Mouse (Mus musculus): Measurements from ENCODE around the gene Llgl1. TPM values are rescaled to one million over a fixed set of nuclear protein-coding genes. Genes with fewer than 3 reads are reported as not detected.
A peak's percentile ranks its signal among the peaks of the same experiment; 100 is the strongest.

The Llgl1 gene
- polyA plus RNA-seq, 1 experiment from 2014 or later = 30.3 TPM

DNA sequence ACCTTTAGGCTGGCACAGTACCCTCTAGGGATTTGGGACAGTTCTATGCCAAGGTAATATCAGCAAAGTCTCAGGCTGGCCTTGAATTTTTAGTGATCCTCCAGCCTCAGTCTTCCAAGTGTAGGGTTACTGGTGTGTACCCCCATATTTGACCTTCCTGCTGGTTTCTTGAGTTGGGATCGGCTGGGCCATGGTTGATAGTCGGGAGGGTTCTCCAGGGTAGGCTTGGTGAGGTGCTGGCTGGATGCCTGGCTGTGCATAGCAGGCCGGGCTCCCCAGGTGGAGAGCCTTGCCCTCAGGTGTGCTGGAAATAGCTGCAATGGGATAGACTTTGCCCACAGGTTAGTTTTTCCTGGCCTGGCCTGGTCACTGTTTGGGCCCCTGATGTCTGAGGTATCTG is 5.7 kb downstream of the Llgl1 start:
- Histone ChIP-seq H3K4me2 (ENCODE audit: low read depth, low read length) (no peak overlapping the region), H3K36me3 (ENCODE audit: control insufficient read depth, insufficient read depth, low read length) (peaks cover 24% of the 10 kb centered on the region), H3K9ac (ENCODE audit: low read depth, low read length) (no peak overlapping the region), H3K27me3 (replicated peaks; ENCODE audit: control insufficient read depth, insufficient read depth, low read length) (no peaks in the 10 kb centered on the region), H3K4me1 (ENCODE audit: control insufficient read depth, insufficient read depth, low read length) (peaks cover 13% of the 10 kb centered on the region), H3K9me3 (ENCODE audit: control insufficient read depth, low read length) (no peaks in the 10 kb centered on the region), H3K4me3 (ENCODE audit: low read length) (no peak overlapping the region), H3K27ac (ENCODE audit: low read length) (no peak overlapping the region)
- 89% methylated on average over 3 of the region's 3 CpGs for WGBS
- no peak for ATAC-seq

- Histone ChIP-seq H3K4me1 (ENCODE audit: control insufficient read depth, insufficient read depth, low read length) (peaks cover 6% of the 10 kb centered on the region), H3K9ac (ENCODE audit: low read depth, low read length) (no peak overlapping the region), H3K4me2 (ENCODE audit: low read depth, low read length) (no peak overlapping the region), H3K27ac (ENCODE audit: low read length) (no peak overlapping the region), H3K9me3 (ENCODE audit: control insufficient read depth, low read length) (no peaks in the 10 kb centered on the region), H3K4me3 (ENCODE audit: low read length) (no peak overlapping the region), H3K36me3 (ENCODE audit: control insufficient read depth, insufficient read depth, low read length) (peaks cover 24% of the 10 kb centered on the region), H3K27me3 (replicated peaks; ENCODE audit: control insufficient read depth, insufficient read depth, low read length) (no peaks in the 10 kb centered on the region)
- WGBS = 92% methylated on average over 7 of the region's 7 CpGs
- ATAC-seq = no peak
Observed at GRCm38 (mm10) chr11:60706076-60706475, 6.6 kb downstream of the Llgl1 start.

DNA sequence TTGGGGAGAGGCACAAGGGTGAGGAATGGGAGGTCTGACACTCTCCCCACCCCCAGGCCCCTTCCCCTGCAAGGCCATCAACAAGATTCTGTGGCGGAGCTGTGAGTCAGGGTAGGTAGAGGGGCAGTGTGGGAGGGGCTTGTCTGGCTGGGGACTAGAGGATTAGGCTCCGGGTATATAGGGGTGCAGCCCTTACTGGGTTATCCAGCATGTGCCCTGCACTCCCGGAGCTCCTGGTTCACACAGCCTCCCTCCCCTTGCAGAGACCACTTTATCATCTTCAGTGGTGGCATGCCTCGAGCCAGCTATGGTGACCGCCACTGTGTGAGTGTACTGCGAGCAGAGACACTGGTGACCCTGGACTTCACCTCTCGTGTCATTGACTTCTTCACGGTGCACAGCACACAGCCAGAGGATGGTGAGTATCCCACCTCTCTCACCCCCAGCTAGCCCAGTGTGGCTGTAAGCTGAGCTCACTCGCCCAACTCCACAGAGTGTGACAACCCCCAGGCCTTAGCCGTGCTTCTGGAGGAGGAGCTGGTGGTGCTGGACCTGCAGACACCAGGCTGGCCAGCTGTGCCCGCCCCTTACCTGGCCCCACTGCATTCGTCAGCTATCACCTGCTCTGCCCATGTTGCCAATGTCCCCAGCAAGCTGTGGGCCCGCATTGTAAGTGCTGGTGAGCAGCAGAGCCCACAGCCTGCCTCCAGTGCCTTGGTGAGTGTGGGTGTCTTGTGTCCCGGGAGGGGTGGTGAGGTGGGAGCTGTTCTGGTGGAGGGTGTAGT is 7.4 kb downstream of the Llgl1 start:
- no peak overlapping the region for H3K9ac ChIP-seq (ENCODE audit: low read depth, low read length)
- H3K27ac ChIP-seq (ENCODE audit: low read length) = no peak overlapping the region
- 86% methylated on average over 14 of the region's 14 CpGs for WGBS

DNA sequence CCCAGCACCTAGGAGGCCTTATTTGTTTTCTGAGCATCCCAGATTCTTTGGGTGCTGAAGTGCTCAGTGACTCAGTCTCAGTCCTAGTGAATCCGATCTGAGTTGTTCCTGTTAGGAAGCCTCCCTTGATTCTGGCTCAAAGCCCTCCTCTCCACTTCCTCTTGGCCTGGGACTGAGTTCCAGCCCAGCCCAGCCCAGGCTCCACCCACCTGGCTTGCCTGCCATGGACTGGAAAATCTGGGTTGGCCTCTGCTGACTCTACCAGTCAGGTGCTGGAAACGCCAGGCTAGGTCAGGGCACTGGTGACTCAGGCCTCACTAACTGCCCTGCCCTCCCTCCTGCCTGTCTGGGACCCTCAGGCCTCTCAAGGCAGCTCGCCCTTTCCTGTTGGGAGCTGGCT is 8.1 kb downstream of the Llgl1 start:
- H3K36me3 ChIP-seq (ENCODE audit: control insufficient read depth, insufficient read depth, low read length) = peaks cover 35% of the 10 kb centered on the region

More for the DNA sequence above, 7.4 kb downstream of the Llgl1 start:
- Histone ChIP-seq H3K9me3 (ENCODE audit: control insufficient read depth, low read length) (no peaks in the 10 kb centered on the region), H3K36me3 (ENCODE audit: control insufficient read depth, insufficient read depth, low read length) (peaks cover 28% of the 10 kb centered on the region), H3K4me2 (ENCODE audit: low read depth, low read length) (no peak overlapping the region), H3K27me3 (replicated peaks; ENCODE audit: control insufficient read depth, insufficient read depth, low read length) (no peaks in the 10 kb centered on the region), H3K4me1 (ENCODE audit: control insufficient read depth, insufficient read depth, low read length) (0 out of 2 replicates have a peak, but pooled peaks cover 3% of the 10 kb centered on the region), H3K4me3 (ENCODE audit: low read length) (no peak overlapping the region)
- no peak for ATAC-seq

DNA sequence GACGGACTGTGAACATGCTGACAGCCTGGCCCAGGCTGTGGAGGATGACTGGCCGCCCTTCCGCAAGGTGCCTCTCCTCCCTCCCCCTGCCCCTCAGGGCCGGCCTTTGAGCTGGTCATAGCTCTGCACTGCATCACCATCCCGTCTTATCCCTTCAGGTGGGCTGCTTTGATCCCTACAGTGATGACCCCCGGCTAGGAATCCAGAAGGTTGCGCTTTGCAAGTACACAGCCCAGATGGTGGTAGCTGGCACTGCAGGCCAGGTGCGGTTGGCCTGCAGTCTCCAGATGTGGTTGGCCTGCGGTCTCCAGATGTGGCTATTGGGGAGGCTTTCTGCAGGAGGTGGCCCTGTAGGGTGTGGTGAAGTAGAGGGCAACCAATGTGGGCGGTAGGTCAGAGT is 9.1 kb downstream of the Llgl1 start:
- no peaks in the 10 kb centered on the region for H3K27me3 ChIP-seq (replicated peaks; ENCODE audit: control insufficient read depth, insufficient read depth, low read length)
- H3K9ac ChIP-seq (ENCODE audit: low read depth, low read length) = no peak overlapping the region
- no peak overlapping the region for H3K4me2 ChIP-seq (ENCODE audit: low read depth, low read length)
- 90% methylated on average over 10 of the region's 10 CpGs for WGBS
- H3K9me3 ChIP-seq (ENCODE audit: control insufficient read depth, low read length) = no peaks in the 10 kb centered on the region
- no peak overlapping the region for H3K27ac ChIP-seq (ENCODE audit: low read length)
- H3K4me1 ChIP-seq (ENCODE audit: control insufficient read depth, insufficient read depth, low read length) = no peaks in the 10 kb centered on the region
- no peak overlapping the region for H3K4me3 ChIP-seq (ENCODE audit: low read length)
- ATAC-seq = no peak
- peaks cover 37% of the 10 kb centered on the region for H3K36me3 ChIP-seq (ENCODE audit: control insufficient read depth, insufficient read depth, low read length)

More for the DNA sequence above, 8.1 kb downstream of the Llgl1 start:
- peak; percentile 73 for ATAC-seq
- H3K9ac ChIP-seq (ENCODE audit: low read depth, low read length) = 0 out of 2 replicates have a peak overlapping the region, but pooled peaks have one; percentile 7
- no peaks in the 10 kb centered on the region for H3K27me3 ChIP-seq (replicated peaks; ENCODE audit: control insufficient read depth, insufficient read depth, low read length)
- WGBS = 78% methylated on average over 3 of the region's 3 CpGs
- no peak overlapping the region for H3K4me3 ChIP-seq (ENCODE audit: low read length)
- no peaks in the 10 kb centered on the region for H3K9me3 ChIP-seq (ENCODE audit: control insufficient read depth, low read length)
- H3K4me2 ChIP-seq (ENCODE audit: low read depth, low read length) = no peak overlapping the region
- H3K4me1 ChIP-seq (ENCODE audit: control insufficient read depth, insufficient read depth, low read length) = 0 out of 2 replicates have a peak, but pooled peaks cover 3% of the 10 kb centered on the region
- H3K27ac ChIP-seq (ENCODE audit: low read length) = no peak overlapping the region

GRCm38 (mm10) chr11:60709481-60710465 is 10.2 kb downstream of the Llgl1 start:
- Histone ChIP-seq H3K27me3 (replicated peaks; ENCODE audit: control insufficient read depth, insufficient read depth, low read length) (no peaks in the 10 kb centered on the region), H3K36me3 (ENCODE audit: control insufficient read depth, insufficient read depth, low read length) (peaks cover 40% of the 10 kb centered on the region), H3K4me2 (ENCODE audit: low read depth, low read length) (no peak overlapping the region), H3K27ac (ENCODE audit: low read length) (no peak overlapping the region), H3K4me1 (ENCODE audit: control insufficient read depth, insufficient read depth, low read length) (no peaks in the 10 kb centered on the region), H3K9ac (ENCODE audit: low read depth, low read length) (no peak overlapping the region), H3K9me3 (ENCODE audit: control insufficient read depth, low read length) (no peaks in the 10 kb centered on the region), H3K4me3 (ENCODE audit: low read length) (no peak overlapping the region)
- no peak for ATAC-seq
- 94% methylated on average over 45 of the region's 45 CpGs for WGBS

- Histone ChIP-seq H3K4me1 (ENCODE audit: control insufficient read depth, insufficient read depth, low read length) (no peaks in the 10 kb centered on the region), H3K27ac (ENCODE audit: low read length) (no peak overlapping the region), H3K4me2 (ENCODE audit: low read depth, low read length) (no peak overlapping the region), H3K27me3 (replicated peaks; ENCODE audit: control insufficient read depth, insufficient read depth, low read length) (no peaks in the 10 kb centered on the region), H3K9me3 (ENCODE audit: control insufficient read depth, low read length) (no peaks in the 10 kb centered on the region), H3K4me3 (ENCODE audit: low read length) (no peak overlapping the region), H3K9ac (ENCODE audit: low read depth, low read length) (no peak overlapping the region), H3K36me3 (ENCODE audit: control insufficient read depth, insufficient read depth, low read length) (peaks cover 43% of the 10 kb centered on the region)
- 92% methylated on average over 17 of the region's 17 CpGs for WGBS
- no peak for ATAC-seq
Observed at GRCm38 (mm10) chr11:60711218-60711617, 11.7 kb downstream of the Llgl1 start.

- H3K4me3 ChIP-seq (ENCODE audit: low read length) = no peak overlapping the region
- no peak overlapping the region for H3K4me2 ChIP-seq (ENCODE audit: low read depth, low read length)
- no peak overlapping the region for H3K27ac ChIP-seq (ENCODE audit: low read length)
- ATAC-seq = no peak
- H3K9me3 ChIP-seq (ENCODE audit: control insufficient read depth, low read length) = no peaks in the 10 kb centered on the region
- H3K36me3 ChIP-seq (ENCODE audit: control insufficient read depth, insufficient read depth, low read length) = peaks cover 46% of the 10 kb centered on the region
- no peaks in the 10 kb centered on the region for H3K4me1 ChIP-seq (ENCODE audit: control insufficient read depth, insufficient read depth, low read length)
- H3K9ac ChIP-seq (ENCODE audit: low read depth, low read length) = no peak overlapping the region
- no peaks in the 10 kb centered on the region for H3K27me3 ChIP-seq (replicated peaks; ENCODE audit: control insufficient read depth, insufficient read depth, low read length)
- WGBS = 92% methylated on average over 18 of the region's 18 CpGs
Observed at GRCm38 (mm10) chr11:60712040-60712439, 12.5 kb downstream of the Llgl1 start.

DNA sequence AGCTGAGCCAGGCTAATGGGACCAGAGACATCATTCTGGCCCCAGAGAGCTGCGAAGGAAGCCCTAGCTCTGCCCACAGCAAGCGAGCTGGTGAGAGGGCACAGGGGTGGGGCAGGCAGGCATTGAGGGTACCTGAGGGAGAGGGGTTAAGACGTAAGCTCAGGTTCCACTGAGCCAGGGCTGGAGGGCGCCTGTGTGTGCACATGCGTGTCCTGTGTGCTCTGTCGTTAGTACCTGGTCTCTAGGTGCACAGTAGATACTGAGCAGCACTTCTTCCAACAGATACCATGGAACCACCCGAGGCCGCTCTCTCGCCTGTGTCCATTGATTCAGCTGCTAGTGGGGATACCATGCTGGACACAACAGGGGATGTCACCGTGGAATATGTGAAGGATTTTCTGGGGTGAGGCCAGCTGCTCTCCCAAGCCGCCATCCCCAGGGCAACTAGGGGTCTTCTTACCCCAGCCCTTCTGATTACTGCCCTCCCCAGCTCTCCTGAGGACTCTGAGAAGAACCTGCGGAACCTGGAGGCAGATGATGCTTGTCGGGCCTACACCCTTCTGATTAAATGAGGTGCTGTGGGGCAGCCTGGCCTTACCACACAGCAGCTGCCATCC is 13.2 kb downstream of the Llgl1 start:
- no peak overlapping the region for H3K9ac ChIP-seq (ENCODE audit: low read depth, low read length)
- WGBS = 93% methylated on average over 13 of the region's 13 CpGs
- no peak for ATAC-seq
- H3K4me2 ChIP-seq (ENCODE audit: low read depth, low read length) = no peak overlapping the region
- H3K36me3 ChIP-seq (ENCODE audit: control insufficient read depth, insufficient read depth, low read length) = peaks cover 43% of the 10 kb centered on the region
- no peak overlapping the region for H3K27ac ChIP-seq (ENCODE audit: low read length)
- no peaks in the 10 kb centered on the region for H3K27me3 ChIP-seq (replicated peaks; ENCODE audit: control insufficient read depth, insufficient read depth, low read length)
- H3K4me3 ChIP-seq (ENCODE audit: low read length) = no peak overlapping the region
- no peaks in the 10 kb centered on the region for H3K4me1 ChIP-seq (ENCODE audit: control insufficient read depth, insufficient read depth, low read length)
- H3K9me3 ChIP-seq (ENCODE audit: control insufficient read depth, low read length) = no peaks in the 10 kb centered on the region

Measured in intestine, embryonic 16.5 days (tissue).